Mouse (Mus musculus) granulocyte monocyte progenitor cell, adult 5-6 weeks (primary cell): ENCODE measurements around the gene Usp24. TPM values are rescaled to one million over a fixed set of nuclear protein-coding genes. Genes with fewer than 3 reads are reported as not detected.
A peak's percentile ranks its signal among the peaks of the same experiment; 100 is the strongest.

Experiments used
- ATAC-seq: replicated peaks from 2 replicates; pipeline ENCODE4 v1.8.0; 2016; ENCODE audit warnings: mild to moderate bottlenecking, moderate TSS enrichment, inconsistent platforms; ENCODE audit not compliant: poor library complexity, severe bottlenecking
- total RNA-seq, 2 experiments: library from RNA; stranded (forward) in 1 of 2; stranded (reverse) in 1 of 2; fragments of 200-712, 200-1000 nt in 1 of 2; fragments of >200 nt in 1 of 2; fragmentation: Nextera tagmentation in 1 of 2; gene quantifications; 2 replicates each; pipeline ENCODE4 v1.2.3; 2014 to 2017

Usp24 gene
- 26.2 and 27.0 TPM in 2 replicates for total RNA-seq (2014; fragmentation: Nextera tagmentation)
- 34.9 and 35.5 TPM in 2 replicates for total RNA-seq (2017)

- ATAC-seq: peak; percentile 66
These were observed at the start of gene Usp24 for GRCm38 (mm10) chr4:106315921-106316350. Usp24 (plus strand) TSS chr4:106316213.

- peak; percentile 14; the same call in 1 of the 2 replicates for ATAC-seq
These were observed 39.1 kb upstream of the Usp24 start for GRCm38 (mm10) chr4:106276937-106277336.

DNA sequence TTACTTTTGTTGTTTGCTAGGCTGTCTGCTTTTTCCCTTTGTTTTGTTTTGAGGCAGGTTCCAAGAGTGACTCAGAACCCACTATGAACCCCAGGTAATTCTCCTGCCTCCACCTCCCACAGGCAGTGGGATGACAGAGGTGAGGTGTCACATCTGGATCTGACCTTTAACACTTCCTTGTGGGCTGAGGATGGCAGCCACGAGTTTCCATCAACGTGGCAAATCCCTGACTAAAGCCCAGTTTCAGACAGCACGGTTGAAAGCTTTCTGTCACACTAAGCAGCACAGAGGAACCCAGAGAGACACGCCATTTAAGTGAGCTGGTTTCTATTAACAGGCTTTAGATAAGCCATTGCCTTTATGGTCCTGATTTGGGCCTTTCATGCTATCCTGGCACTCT lies 36.8 kb upstream of the Usp24 start:
- no peak for ATAC-seq

DNA sequence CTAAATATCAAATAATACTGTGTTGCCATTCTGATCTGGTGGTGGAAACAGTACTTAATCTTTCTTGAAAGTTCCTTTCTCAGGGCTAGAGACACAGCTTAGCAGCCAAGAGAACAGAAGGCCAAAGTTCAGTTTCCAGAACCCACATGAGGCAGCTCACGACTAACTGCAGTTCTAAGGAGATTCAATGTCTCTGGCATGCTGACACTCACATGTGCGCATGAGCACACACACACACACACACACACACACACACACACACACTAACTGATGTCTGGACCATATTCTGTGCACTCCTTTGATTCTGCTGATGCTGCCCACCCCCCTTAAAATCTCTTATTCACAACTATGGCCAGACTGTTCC lies 34.9 kb upstream of the Usp24 start:
- ATAC-seq: no peak

DNA sequence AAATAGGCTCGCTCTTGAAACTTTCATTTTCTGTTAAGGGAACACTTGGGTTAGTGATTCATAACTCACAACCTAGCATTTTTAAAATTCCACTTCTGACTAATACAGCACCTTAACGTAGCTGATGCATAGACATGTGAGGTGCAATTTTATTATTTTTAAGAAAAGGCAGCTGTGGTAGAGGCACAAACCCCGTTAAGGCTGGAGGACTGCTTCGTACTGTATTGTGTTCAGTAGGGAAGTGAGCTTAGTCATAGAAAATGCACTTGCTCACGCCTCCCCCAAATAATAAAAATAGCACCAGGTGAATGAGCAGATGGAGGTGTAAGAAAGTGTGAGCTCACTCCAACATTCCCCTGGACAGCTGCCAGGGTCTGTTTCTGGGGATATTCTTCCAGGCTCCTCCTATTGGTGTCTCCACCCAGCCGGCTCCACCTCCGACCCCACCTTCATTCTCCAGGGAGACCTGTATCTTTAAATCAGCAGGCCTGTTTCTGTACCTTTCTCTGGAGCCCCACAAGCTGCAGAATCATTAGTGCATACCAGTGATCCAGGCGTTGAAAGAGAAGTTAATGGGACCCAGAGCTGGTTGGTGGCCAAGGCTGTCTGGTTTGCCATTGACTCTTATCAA lies 34.4 kb upstream of the Usp24 start:
- peak; percentile 17 for ATAC-seq

- ATAC-seq: no peak
These were observed 33.9 kb upstream of the Usp24 start for GRCm38 (mm10) chr4:106282123-106282510.

DNA sequence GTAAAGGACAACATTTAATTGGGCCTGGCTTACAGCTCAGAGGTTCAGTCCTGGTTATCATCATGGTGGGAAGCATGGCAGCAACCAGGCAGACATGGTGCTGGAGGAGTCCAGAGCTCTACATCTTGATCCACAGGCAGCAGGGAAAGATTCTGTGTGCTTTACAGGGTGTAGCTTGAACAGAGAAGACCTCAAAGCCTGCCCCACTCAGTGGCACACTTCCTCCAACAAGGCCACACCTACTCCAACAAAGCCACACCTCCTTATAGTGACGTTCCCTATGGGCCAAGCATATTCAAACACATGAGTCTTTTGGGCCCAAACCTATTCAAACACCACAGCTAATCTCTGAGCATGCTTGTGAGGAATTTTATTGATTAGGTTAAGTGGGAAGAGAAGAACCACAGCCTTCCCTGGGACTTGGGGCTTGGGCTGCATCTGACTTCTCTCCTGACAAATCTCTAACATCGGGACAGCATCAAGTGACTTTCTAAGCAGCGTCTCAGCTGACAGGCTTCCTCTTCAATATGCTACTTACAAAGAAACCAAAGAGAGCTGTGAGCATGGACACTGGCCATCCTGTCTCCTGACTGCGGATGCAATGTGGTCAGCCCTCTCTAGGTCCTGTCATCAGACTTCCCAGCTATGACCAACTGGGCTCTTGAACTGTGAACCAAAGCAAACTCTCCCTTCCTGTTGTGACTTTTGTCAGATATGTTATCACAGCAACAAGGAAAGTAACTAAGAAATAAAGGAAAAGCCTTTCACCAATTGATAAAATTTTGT lies 28.9 kb upstream of the Usp24 start:
- ATAC-seq: no peak

DNA sequence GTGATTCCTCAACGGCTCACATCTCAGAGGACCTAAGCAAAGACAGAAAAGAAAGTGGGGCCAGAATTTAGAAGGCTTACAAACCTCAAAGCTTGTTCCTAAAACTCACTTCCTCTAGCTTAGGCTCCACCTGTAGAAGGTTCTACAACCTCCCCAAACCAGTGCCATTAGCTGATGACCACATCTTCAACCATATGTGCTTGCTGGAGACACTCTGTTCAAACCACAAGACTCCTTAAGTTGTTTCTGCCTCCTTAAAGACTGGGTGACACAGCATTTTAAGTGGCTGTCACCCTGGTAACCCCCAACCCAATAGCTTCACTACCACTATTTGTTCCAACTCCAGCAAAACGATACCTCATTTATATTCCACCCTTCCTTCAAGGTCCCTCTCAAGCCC lies 25.8 kb upstream of the Usp24 start:
- ATAC-seq: peak; percentile 72

DNA sequence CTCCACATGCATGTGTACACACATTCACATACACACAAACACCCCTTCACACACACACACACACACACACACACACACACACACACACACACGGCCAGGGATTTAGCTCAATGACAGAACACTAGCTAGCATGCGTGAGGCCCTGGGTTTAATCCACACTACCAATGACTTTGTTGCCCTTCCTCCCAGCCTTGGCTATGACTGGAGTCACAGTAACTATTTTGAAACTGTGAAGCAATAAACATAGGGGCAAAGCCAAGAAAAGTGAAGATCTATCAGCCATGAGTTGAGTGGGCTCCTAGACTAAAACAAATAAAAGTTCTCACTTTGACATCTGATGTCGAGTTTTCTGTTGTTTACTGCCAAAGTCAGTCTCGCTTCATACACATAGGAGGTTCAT lies 23.2 kb upstream of the Usp24 start:
- ATAC-seq: peak; percentile 38

GRCm38 (mm10) chr4:106293378-106294090 lies 22.5 kb upstream of the Usp24 start:
- peak; percentile 34; the same call in 1 of the 2 replicates for ATAC-seq

GRCm38 (mm10) chr4:106295696-106296095 lies 20.3 kb upstream of the Usp24 start:
- ATAC-seq: no peak

- ATAC-seq: no peak
These were observed 19.5 kb upstream of the Usp24 start for GRCm38 (mm10) chr4:106296412-106297086.

DNA sequence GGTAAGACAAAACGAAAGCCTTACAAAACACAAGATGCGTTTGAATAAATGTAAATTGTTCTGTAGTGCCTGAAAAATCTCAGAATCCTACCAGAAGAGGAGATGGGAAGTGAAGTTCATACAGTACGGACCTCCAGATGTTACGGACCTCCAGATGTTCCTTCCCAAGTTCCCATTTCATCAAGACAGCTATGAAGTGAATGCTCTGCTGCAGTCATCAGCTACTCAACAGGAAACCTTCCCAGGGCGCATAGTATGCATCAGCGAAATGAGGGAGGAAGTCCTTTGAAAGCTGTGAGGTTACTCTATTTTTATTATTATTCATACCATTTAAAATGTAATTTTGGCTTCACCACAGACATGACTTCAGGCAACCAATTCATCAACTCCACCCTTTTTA lies 14.7 kb upstream of the Usp24 start:
- ATAC-seq: peak; percentile 38; the same call in 1 of the 2 replicates

DNA sequence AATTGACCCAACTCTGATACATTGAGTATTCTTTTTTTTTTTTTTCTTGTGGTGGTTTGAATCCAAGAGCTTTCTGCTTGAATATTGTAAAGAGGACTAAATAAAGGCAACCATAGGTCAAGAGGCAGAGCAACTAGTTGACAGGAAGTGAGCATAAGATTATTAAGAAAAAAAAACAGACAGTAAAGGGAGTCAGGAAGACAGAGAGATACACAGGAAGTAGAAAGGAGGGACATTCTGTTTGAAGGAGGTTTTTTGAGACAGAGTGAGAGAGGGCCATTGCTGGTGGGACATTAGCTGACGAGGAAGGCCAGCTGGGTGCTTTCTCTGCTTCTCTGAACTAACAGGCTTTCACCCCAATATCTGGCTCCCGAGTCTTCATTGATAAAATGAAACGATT lies 7.9 kb upstream of the Usp24 start:
- ATAC-seq: no peak

DNA sequence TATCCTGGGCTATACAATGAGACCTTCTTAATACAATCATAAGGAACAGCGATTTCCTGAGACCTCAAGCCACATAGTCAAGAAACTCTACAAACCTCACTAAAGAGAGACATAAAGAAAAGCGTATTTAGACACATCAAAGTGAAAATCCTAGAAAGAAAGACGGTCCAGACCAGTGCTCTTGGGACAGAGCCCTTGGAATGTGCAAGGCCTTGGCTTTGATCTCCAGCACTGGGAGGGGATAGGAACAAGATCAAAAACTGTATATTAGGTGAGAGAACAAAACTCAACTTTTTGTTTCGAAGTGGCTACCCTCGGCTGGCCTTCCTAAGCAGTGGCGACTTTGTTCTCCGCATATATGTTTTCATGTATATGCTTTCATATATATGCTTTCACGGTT lies 3.4 kb upstream of the Usp24 start:
- ATAC-seq: no peak

DNA sequence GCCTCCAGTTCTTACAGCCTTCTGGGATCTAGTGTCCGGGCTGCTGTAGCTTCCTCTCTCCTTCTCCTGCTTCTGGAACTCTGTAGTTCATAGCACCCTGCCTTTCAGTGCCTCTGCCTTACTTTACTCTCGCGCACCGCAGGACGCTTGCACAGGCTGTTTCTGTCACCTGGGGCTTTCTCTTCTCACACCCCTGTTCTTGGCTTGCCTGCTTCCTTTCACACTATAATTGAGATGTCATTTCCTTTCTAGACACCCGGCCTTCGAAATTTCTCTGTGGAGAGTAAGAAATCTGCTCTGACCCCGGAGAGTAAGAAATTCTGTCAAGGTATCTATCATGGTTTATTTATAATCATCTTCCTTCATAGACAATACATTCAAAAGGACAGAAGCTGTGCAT lies 2.9 kb upstream of the Usp24 start:
- no peak for ATAC-seq

DNA sequence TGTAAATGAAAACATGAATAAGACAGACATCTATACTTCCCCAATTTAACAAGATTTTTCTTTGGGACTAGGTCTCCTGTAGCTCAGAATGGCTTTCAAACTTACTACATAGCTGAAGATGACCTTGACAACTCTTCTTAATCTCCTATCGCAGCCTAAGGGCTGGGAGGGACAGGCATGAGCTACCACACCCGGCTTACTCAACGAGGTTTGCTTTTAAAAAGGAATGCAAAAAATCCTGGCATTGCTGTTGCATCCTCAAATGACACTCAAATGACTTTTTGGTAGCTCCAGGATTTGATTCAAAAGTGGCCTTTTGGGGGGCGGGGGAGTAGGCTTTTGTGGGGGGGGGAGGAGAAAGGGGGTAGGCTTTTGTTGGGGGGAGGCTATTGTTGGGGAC lies 2.1 kb upstream of the Usp24 start:
- no peak for ATAC-seq

GRCm38 (mm10) chr4:106314291-106314690 lies 1.7 kb upstream of the Usp24 start:
- no peak for ATAC-seq

DNA sequence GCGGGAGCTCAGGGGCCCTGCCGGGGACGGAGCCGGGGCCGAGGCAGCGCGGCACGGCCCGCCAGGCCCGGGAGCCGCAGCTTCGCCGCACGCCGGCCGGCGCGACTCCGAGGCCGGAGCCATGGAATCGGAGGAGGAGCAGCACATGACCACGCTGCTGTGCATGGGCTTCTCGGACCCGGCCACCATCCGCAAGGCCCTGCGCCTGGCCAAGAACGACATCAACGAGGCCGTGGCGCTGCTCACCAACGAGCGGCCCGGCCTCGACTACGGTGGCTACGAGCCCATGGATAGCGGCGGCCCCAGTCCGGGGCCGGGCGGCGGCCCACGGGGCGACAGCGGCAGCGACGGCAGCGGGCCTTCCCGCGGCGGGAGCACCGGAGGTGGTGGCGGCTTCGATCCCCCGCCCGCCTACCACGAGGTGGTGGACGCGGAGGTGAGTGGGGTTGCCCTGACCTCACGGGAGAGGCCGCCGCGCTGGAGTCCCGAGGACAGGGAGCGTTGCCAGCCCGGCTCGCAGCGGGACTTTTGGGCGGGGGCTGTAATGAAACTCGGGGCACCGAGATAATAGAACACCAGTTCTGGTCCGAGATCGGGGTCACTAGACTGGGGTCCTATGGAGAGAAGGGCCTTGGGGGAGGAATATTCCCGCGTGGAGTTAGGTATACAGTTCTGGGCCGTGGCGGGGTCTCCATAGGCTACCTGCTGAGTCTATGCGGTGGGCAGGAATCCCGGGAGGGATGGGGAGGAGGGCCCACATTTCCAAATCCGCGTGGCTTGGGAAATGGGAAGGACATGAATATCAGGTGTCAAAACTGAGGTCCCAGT lies 552 bp downstream of the Usp24 start:
- ATAC-seq: peak; percentile 30
